ENCODE assay signal across 1 mouse cellular context in the genomic region with DNA sequence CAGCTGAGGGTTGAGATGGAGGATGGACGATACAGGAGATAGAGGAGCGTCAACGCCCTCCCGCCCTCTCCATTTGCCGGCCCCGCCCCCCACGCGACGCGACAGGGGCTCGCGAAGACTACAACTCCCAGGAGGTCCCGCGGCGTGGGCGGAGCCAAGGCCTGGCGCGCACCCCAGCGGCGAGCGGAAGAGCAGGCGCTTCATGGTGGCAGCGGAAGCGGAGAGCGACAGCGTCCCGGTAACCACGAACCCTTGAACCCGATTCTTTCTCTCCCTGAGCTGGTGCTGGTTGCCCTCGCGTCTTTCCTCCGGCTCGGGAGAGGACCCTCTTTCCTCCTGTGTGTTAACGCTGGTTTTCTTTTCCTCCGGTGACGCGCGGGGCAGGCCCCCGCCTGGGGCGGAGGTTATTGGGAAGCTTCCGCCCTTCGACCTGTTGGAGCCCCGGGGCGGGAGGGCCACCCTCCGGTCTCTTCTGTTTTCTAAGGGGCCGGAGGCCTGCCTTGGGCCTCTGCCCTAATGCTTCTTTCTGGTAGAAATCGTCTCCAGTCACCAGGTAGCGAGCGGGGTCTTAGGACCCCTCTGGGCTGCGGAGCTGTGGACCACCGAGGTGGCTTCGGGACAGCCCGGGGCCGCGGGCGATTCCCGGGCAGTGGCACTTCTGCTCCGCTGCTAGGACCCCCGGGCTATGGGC.
TF ChIP-seq lines count a peak whose summit lies in the region.

A gene (plus strand): TSS at position 140 of the 691 bp plus-strand sequence.

TF ChIP-seq in MEL, 35 proteins besides CTCF, POLR2A, EP300 and RAD21 (continued from another document):
- TF ChIP-seq MEF2A (IDR thresholded peaks at IDR 0.05; ENCODE audit: extremely low read depth, insufficient replicate concordance, low read depth, low read length, poor library complexity, severe bottlenecking) (no peak), E2F4 (IDR thresholded peaks at IDR 0.05; ENCODE audit: borderline replicate concordance, low read depth, low read length) (peak; percentile 40; the same call in 1 of the 2 replicates), TAL1 (IDR thresholded peaks at IDR 0.05; ENCODE audit: low read length) (no peak), MYB (IDR thresholded peaks at IDR 0.05; ENCODE audit: low read depth, low read length) (no peak), JUND (IDR thresholded peaks at IDR 0.05; ENCODE audit: low read depth, low read length) (no peak), MAX (IDR thresholded peaks at IDR 0.05; ENCODE audit: low read length) (0 out of 2 replicates have a peak, but pooled peaks have one; percentile 22), GABPA (IDR thresholded peaks at IDR 0.05; ENCODE audit: low read depth, low read length) (no peak), ZNF384 (IDR thresholded peaks at IDR 0.05; ENCODE audit: low read depth, low read length) (no peak), NELFE (IDR thresholded peaks at IDR 0.05; ENCODE audit: low read depth, low read length) (peak; percentile 81), POLR2AphosphoS2 (IDR thresholded peaks at IDR 0.05; ENCODE audit: low read length) (peak; percentile 84; the same call in 1 of the 2 replicates), MAZ (IDR thresholded peaks at IDR 0.05; ENCODE audit: low read depth, low read length) (peak; percentile 78; the same call in 1 of the 2 replicates), CHD1 (IDR thresholded peaks at IDR 0.05; ENCODE audit: low read depth, low read length) (no peak), KAT2A (conservative IDR thresholded peaks at IDR 0.05; ENCODE audit: low read depth, low read length) (no peak; the same call in 1 of the 2 replicates), ZMIZ1 (IDR thresholded peaks at IDR 0.05; ENCODE audit: low read depth, low read length) (no peak), MYC (IDR thresholded peaks at IDR 0.05; ENCODE audit: low read depth, low read length) (peak; percentile 61; the same call in 1 of the 2 replicates), MXI1 (IDR thresholded peaks at IDR 0.05; ENCODE audit: low read depth, low read length) (peak; percentile 65; the same call in 1 of the 2 replicates)
